10 mouse cellular contexts compared by ENCODE assay signal in the genomic region with DNA sequence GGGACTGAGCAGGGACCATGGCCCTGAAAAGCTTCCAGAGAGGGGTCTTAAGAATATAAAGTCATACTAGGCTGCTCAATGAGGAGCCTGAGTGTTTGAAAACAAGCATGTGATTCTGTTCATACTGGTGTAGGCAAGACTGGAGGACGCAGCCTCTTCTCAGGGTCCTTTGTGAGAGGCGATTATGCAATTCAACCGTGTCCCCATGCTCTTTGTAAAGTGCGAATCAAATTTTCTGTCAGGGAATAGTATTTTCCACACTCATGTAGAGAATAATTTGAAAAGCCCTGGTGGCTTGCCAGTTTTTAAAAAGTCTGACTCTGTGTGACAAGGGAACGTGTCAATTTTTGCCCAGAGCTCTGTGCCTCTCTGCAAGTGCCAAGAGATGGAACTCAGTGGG.
DNase-seq lines count a peak whose midpoint lies in the region; ATAC-seq and TF ChIP-seq lines count a peak whose summit lies in the region.
"Had no signal": no experiment of that assay in that cellular context is flagged by ENCODE, and none has a peak within 500 bp of the region (broad histone marks: within the 10 kb centered on the region; RNA-seq: fewer than 3 reads in every experiment).

No protein-coding gene starts in this region.

- H3K4me3 ChIP-seq in lung, embryonic 14.5 days (ENCODE audit: low read depth, low read length): no peak overlapping the region
- H3K4me3 ChIP-seq in embryonic facial prominence, embryonic 15.5 days (replicated peaks): no peak overlapping the region
- no peak overlapping the region for H3K4me3 ChIP-seq in hindbrain, embryonic 16.5 days (ENCODE audit: low read length)
- no peak overlapping the region for H3K4me3 ChIP-seq in stomach, embryonic 14.5 days (ENCODE audit: low read depth, low read length)

- no peak overlapping the region for H3K9ac ChIP-seq in lung, embryonic 14.5 days
- H3K9ac ChIP-seq in embryonic facial prominence, embryonic 15.5 days: no peak overlapping the region
- H3K9ac ChIP-seq in hindbrain, embryonic 16.5 days (ENCODE audit: low read depth, low read length): no peak overlapping the region
- H3K9ac ChIP-seq in stomach, embryonic 14.5 days (replicated peaks; ENCODE audit: low read depth, low read length): no peak overlapping the region

- H3K27me3 ChIP-seq in lung, embryonic 14.5 days (ENCODE audit: insufficient read depth, low read length): no peaks in the 10 kb centered on the region
- no peaks in the 10 kb centered on the region for H3K27me3 ChIP-seq in embryonic facial prominence, embryonic 15.5 days
- H3K27me3 ChIP-seq in hindbrain, embryonic 16.5 days (replicated peaks; ENCODE audit: control insufficient read depth, insufficient read depth, low read length): no peaks in the 10 kb centered on the region
- no peaks in the 10 kb centered on the region for H3K27me3 ChIP-seq in stomach, embryonic 14.5 days (ENCODE audit: control insufficient read depth, insufficient read depth, low read length)

- DNase-seq in lung, embryonic 14.5 days: peak; percentile 56
- DNase-seq in lung, postnatal 4 days: no peak
- no peak for DNase-seq in T-cell, adult 2 months (ENCODE audit: low spot score)
- DNase-seq in cerebellum, postnatal 25 days: no peak
- DNase-seq: kidney, postnatal 4 days; lung, postnatal 36 days had no signal

- H3K36me3 ChIP-seq in lung, embryonic 14.5 days (ENCODE audit: insufficient read depth): no peaks in the 10 kb centered on the region
- no peaks in the 10 kb centered on the region for H3K36me3 ChIP-seq in embryonic facial prominence, embryonic 15.5 days
- no peaks in the 10 kb centered on the region for H3K36me3 ChIP-seq in hindbrain, embryonic 16.5 days (ENCODE audit: control insufficient read depth, insufficient read depth, low read length)
- H3K36me3 ChIP-seq in stomach, embryonic 14.5 days (ENCODE audit: control insufficient read depth, insufficient read depth, low read length): no peaks in the 10 kb centered on the region

- peak overlapping the region; percentile 44; the same call in 1 of the 2 replicates for H3K27ac ChIP-seq in lung, embryonic 14.5 days (ENCODE audit: low read depth)
- H3K27ac ChIP-seq in embryonic facial prominence, embryonic 15.5 days (replicated peaks): peak overlapping the region; percentile 82
- no peak overlapping the region for H3K27ac ChIP-seq in hindbrain, embryonic 16.5 days (ENCODE audit: low read depth, low read length)
- peak overlapping the region; percentile 23; the same call in 1 of the 2 replicates for H3K27ac ChIP-seq in stomach, embryonic 14.5 days (ENCODE audit: low read length)

- no peak for TF ChIP-seq CTCF in lung, embryonic 14.5 days (IDR thresholded peaks at IDR 0.05; ENCODE audit: low read depth)

- ATAC-seq in lung, embryonic 14.5 days (ENCODE audit: insufficient read depth): no peak
- ATAC-seq in embryonic facial prominence, embryonic 15.5 days (ENCODE audit: insufficient number of reproducible peaks, low FRiP score, low TSS enrichment, low read depth): no peak
- ATAC-seq in hindbrain, embryonic 16.5 days: peak; percentile 68; the same call in 1 of the 2 replicates
- no peak for ATAC-seq in stomach, embryonic 14.5 days (ENCODE audit: insufficient number of reproducible peaks, insufficient read depth, low FRiP score, low read depth)
- ATAC-seq: inflammation-experienced regulatory T-cells, adult 6 months had no signal

- H3K9me3 ChIP-seq in lung, embryonic 14.5 days (ENCODE audit: low read depth, low read length): no peaks in the 10 kb centered on the region
- no peaks in the 10 kb centered on the region for H3K9me3 ChIP-seq in embryonic facial prominence, embryonic 15.5 days (replicated peaks)
- H3K9me3 ChIP-seq in hindbrain, embryonic 16.5 days (ENCODE audit: control insufficient read depth, low read length): no peaks in the 10 kb centered on the region
- no peaks in the 10 kb centered on the region for H3K9me3 ChIP-seq in stomach, embryonic 14.5 days (ENCODE audit: control insufficient read depth, low read depth, low read length)

- no peaks in the 10 kb centered on the region for H3K4me1 ChIP-seq in lung, embryonic 14.5 days (ENCODE audit: insufficient read depth)
- H3K4me1 ChIP-seq in embryonic facial prominence, embryonic 15.5 days: peaks cover 17% of the 10 kb centered on the region
- H3K4me1 ChIP-seq in hindbrain, embryonic 16.5 days (ENCODE audit: control insufficient read depth, insufficient read depth, low read depth, low read length): no peaks in the 10 kb centered on the region
- 0 out of 2 replicates have a peak, but pooled peaks cover 10% of the 10 kb centered on the region for H3K4me1 ChIP-seq in stomach, embryonic 14.5 days (ENCODE audit: control insufficient read depth, insufficient read depth, low read length)

- H3K4me2 ChIP-seq in lung, embryonic 14.5 days: no peak overlapping the region
- no peak overlapping the region for H3K4me2 ChIP-seq in embryonic facial prominence, embryonic 15.5 days (replicated peaks)
- no peak overlapping the region for H3K4me2 ChIP-seq in hindbrain, embryonic 16.5 days (ENCODE audit: low read length)
- H3K4me2 ChIP-seq in stomach, embryonic 14.5 days (replicated peaks; ENCODE audit: low read depth, low read length): no peak overlapping the region

- 49% methylated on average over 5 of the region's 5 CpGs for WGBS in lung, embryonic 14.5 days
- WGBS in embryonic facial prominence, embryonic 15.5 days: 41% methylated on average over 5 of the region's 5 CpGs
- WGBS in hindbrain, embryonic 16.5 days: 33% methylated on average over 5 of the region's 5 CpGs
- WGBS in stomach, embryonic 14.5 days: 88% methylated on average over 5 of the region's 5 CpGs
